Mouse (Mus musculus) liver, embryonic 13.5 days (tissue): Measurements from ENCODE around the gene Spo11. TPM values are rescaled to one million over a fixed set of nuclear protein-coding genes. Genes with fewer than 3 reads are reported as not detected.

Experiments used
- ATAC-seq: fragments of 200-750 bp; cut with Nextera tagmentation; 2 replicates; pipeline ENCODE4 v1.8.0; 2017; ENCODE audit warnings: low read depth, mild to moderate bottlenecking, moderate number of reproducible peaks, moderate library complexity
- DNase-seq: peaks from one replicate; pipeline ENCODE4 v3.0.0; 2022
- H3K27ac ChIP-seq: fragments of 300-500 bp; sonication (generic); 2 replicates; pipeline ENCODE4 v1.5.1; 2015; ENCODE audit warnings: moderate library complexity, mild to moderate bottlenecking, inconsistent platforms
- H3K27me3 ChIP-seq: fragments of 300-500 bp; sonication (generic); 2 replicates; pipeline ENCODE4 v1.6.1; 2015; ENCODE audit warnings: mild to moderate bottlenecking, inconsistent platforms
- H3K36me3 ChIP-seq: fragments of 300-500 bp; sonication (generic); 2 replicates; pipeline ENCODE4 v1.6.1; 2015; ENCODE audit warnings: mild to moderate bottlenecking, inconsistent platforms
- H3K4me1 ChIP-seq: fragments of 300-500 bp; sonication (generic); replicated peaks from 2 replicates; pipeline ENCODE4 v1.6.1; 2015; ENCODE audit warnings: inconsistent platforms
- H3K4me2 ChIP-seq: fragments of 300-500 bp; sonication (generic); 2 replicates; pipeline ENCODE4 v1.6.1; 2015; ENCODE audit warnings: inconsistent platforms, mild to moderate bottlenecking, moderate library complexity
- H3K4me3 ChIP-seq: fragments of 300-500 bp; sonication (generic); replicated peaks from 2 replicates; pipeline ENCODE4 v1.5.1; 2015; ENCODE audit warnings: mild to moderate bottlenecking, inconsistent platforms
- H3K9ac ChIP-seq: fragments of 300-500 bp; sonication (generic); 2 replicates; pipeline ENCODE4 v1.6.1; 2015; ENCODE audit warnings: mild to moderate bottlenecking, inconsistent platforms
- H3K9me3 ChIP-seq: fragments of 300-500 bp; sonication (generic); replicated peaks from 2 replicates; pipeline ENCODE4 v1.6.1; 2016; ENCODE audit warnings: inconsistent platforms
- WGBS: fragments of 180-500 bp; shearing (Covaris S2); methylation state at CpG from one replicate; pipeline ENCODE4 v1.1.7; 2015; ENCODE audit not compliant: insufficient replicate concordance; 5-methylcytosine and 5-hydroxymethylcytosine counted together
- polyA plus RNA-seq: library from polyadenylated mRNA; unstranded; fragments of >200 nt; fragmentation: Nextera tagmentation; extraction: Ambion mirVana; gene quantifications from 2 replicates; pipeline ENCODE4 v1.2.1, GENCODE M21; 2015

Spo11 gene
- polyA plus RNA-seq, 1 experiment from 2014 or later: 0.08 TPM

GRCm38 (mm10) chr2:172960350-172960749, 17.1 kb upstream of the Spo11 start:
- no peak overlapping the region for H3K27ac ChIP-seq
- DNase-seq (no peak), ATAC-seq (no peak)
- no peak overlapping the region for H3K4me3 ChIP-seq
- H3K36me3 ChIP-seq: no peaks in the 10 kb centered on the region
- no peaks in the 10 kb centered on the region; the same call in 1 of the 2 replicates for H3K27me3 ChIP-seq
- 64% methylated on average over 3 of the region's 3 CpGs for WGBS
- H3K4me1 ChIP-seq: no peaks in the 10 kb centered on the region; the same call in 1 of the 2 replicates
- H3K9me3 ChIP-seq: 0 out of 2 replicates have a peak, but pooled peaks cover 4% of the 10 kb centered on the region
- H3K4me2 ChIP-seq: no peak overlapping the region
- no peak overlapping the region for H3K9ac ChIP-seq

GRCm38 (mm10) chr2:172961211-172961610, 16.3 kb upstream of the Spo11 start:
- H3K9me3 ChIP-seq: 0 out of 2 replicates have a peak, but pooled peaks cover 4% of the 10 kb centered on the region
- no peaks in the 10 kb centered on the region; the same call in 1 of the 2 replicates for H3K4me1 ChIP-seq
- WGBS: 63% methylated on average over 6 of the region's 6 CpGs
- no peaks in the 10 kb centered on the region; the same call in 1 of the 2 replicates for H3K27me3 ChIP-seq
- DNase-seq (no peak), ATAC-seq (no peak)
- no peak overlapping the region for H3K4me3 ChIP-seq
- no peak overlapping the region for H3K4me2 ChIP-seq
- no peak overlapping the region for H3K27ac ChIP-seq
- H3K9ac ChIP-seq: no peak overlapping the region
- H3K36me3 ChIP-seq: no peaks in the 10 kb centered on the region

- no peaks in the 10 kb centered on the region for H3K36me3 ChIP-seq
- H3K9ac ChIP-seq: no peak overlapping the region
- no peaks in the 10 kb centered on the region; the same call in 1 of the 2 replicates for H3K4me1 ChIP-seq
- ATAC-seq (no peak), DNase-seq (no peak)
- 0 out of 2 replicates have a peak, but pooled peaks cover 4% of the 10 kb centered on the region for H3K9me3 ChIP-seq
- H3K27me3 ChIP-seq: no peaks in the 10 kb centered on the region
- H3K27ac ChIP-seq: no peak overlapping the region
- no peak overlapping the region for H3K4me3 ChIP-seq
- H3K4me2 ChIP-seq: no peak overlapping the region
- WGBS: 58% methylated on average over 11 of the region's 11 CpGs
These were observed 12.3 kb upstream of the Spo11 start for GRCm38 (mm10) chr2:172965249-172965648.

GRCm38 (mm10) chr2:172966480-172966879, 11.0 kb upstream of the Spo11 start:
- Histone ChIP-seq H3K4me1 (no peaks in the 10 kb centered on the region; the same call in 1 of the 2 replicates), H3K9ac (no peak overlapping the region), H3K4me3 (no peak overlapping the region), H3K9me3 (no peaks in the 10 kb centered on the region), H3K27ac (no peak overlapping the region), H3K36me3 (no peaks in the 10 kb centered on the region), H3K27me3 (no peaks in the 10 kb centered on the region), H3K4me2 (no peak overlapping the region)
- no peak for ATAC-seq
- no peak for DNase-seq
- 52% methylated on average over 5 of the region's 5 CpGs for WGBS

- Histone ChIP-seq H3K9me3 (no peaks in the 10 kb centered on the region), H3K27me3 (no peaks in the 10 kb centered on the region), H3K4me2 (no peak overlapping the region), H3K4me3 (no peak overlapping the region), H3K27ac (no peak overlapping the region), H3K36me3 (no peaks in the 10 kb centered on the region), H3K9ac (no peak overlapping the region), H3K4me1 (peaks cover 11% of the 10 kb centered on the region)
- ATAC-seq (no peak), DNase-seq (no peak)
- 64% methylated on average over 2 of the region's 2 CpGs for WGBS
These were observed 5.6 kb upstream of the Spo11 start for GRCm38 (mm10) chr2:172971865-172972264.

- ATAC-seq (no peak), DNase-seq (no peak)
- Histone ChIP-seq H3K9me3 (no peaks in the 10 kb centered on the region), H3K4me2 (no peak overlapping the region), H3K9ac (no peak overlapping the region), H3K4me3 (no peak overlapping the region), H3K36me3 (no peaks in the 10 kb centered on the region), H3K27ac (no peak overlapping the region), H3K27me3 (no peaks in the 10 kb centered on the region), H3K4me1 (peaks cover 23% of the 10 kb centered on the region)
- WGBS: 26% methylated on average over 7 of the region's 7 CpGs
These were observed 3.5 kb upstream of the Spo11 start for GRCm38 (mm10) chr2:172973806-172974565.

- no peak overlapping the region for H3K27ac ChIP-seq
- H3K4me2 ChIP-seq: no peak overlapping the region
- no peak overlapping the region for H3K4me3 ChIP-seq
- no peak for ATAC-seq
- H3K36me3 ChIP-seq: no peaks in the 10 kb centered on the region
- 52% methylated on average over 7 of the region's 7 CpGs for WGBS
- H3K9me3 ChIP-seq: 0 out of 2 replicates have a peak, but pooled peaks cover under 1% of the 10 kb centered on the region
- H3K27me3 ChIP-seq: no peaks in the 10 kb centered on the region
- H3K4me1 ChIP-seq: peaks cover 23% of the 10 kb centered on the region
- H3K9ac ChIP-seq: no peak overlapping the region
- no peak for DNase-seq
These were observed 2.8 kb upstream of the Spo11 start for GRCm38 (mm10) chr2:172974701-172975100.

GRCm38 (mm10) chr2:172975159-172975558, 2.3 kb upstream of the Spo11 start:
- Histone ChIP-seq H3K9ac (no peak overlapping the region), H3K9me3 (0 out of 2 replicates have a peak, but pooled peaks cover 4% of the 10 kb centered on the region), H3K27me3 (no peaks in the 10 kb centered on the region), H3K4me3 (no peak overlapping the region), H3K36me3 (no peaks in the 10 kb centered on the region), H3K4me2 (no peak overlapping the region), H3K27ac (no peak overlapping the region), H3K4me1 (peaks cover 23% of the 10 kb centered on the region)
- DNase-seq (no peak), ATAC-seq (no peak)
- 73% methylated on average over 6 of the region's 6 CpGs for WGBS

GRCm38 (mm10) chr2:172976661-172977238, 750 bp upstream of the Spo11 start:
- ATAC-seq (no peak), DNase-seq (no peak)
- Histone ChIP-seq H3K27me3 (no peaks in the 10 kb centered on the region), H3K36me3 (no peaks in the 10 kb centered on the region), H3K4me2 (peak overlapping the region; percentile 36), H3K9ac (no peak overlapping the region), H3K4me1 (peaks cover 23% of the 10 kb centered on the region), H3K27ac (no peak overlapping the region), H3K4me3 (0 out of 2 replicates have a peak overlapping the region, but pooled peaks have one; percentile 4), H3K9me3 (0 out of 2 replicates have a peak, but pooled peaks cover 4% of the 10 kb centered on the region)
- 7% methylated on average over 7 of the region's 7 CpGs for WGBS

- DNase-seq (no peak), ATAC-seq (no peak)
- WGBS: 25% methylated on average over 4 of the region's 4 CpGs
- Histone ChIP-seq H3K4me1 (peaks cover 27% of the 10 kb centered on the region), H3K36me3 (no peaks in the 10 kb centered on the region), H3K27me3 (no peaks in the 10 kb centered on the region), H3K4me3 (no peak overlapping the region), H3K9ac (no peak overlapping the region), H3K4me2 (no peak overlapping the region), H3K27ac (no peak overlapping the region), H3K9me3 (0 out of 2 replicates have a peak, but pooled peaks cover 4% of the 10 kb centered on the region)
These were observed 682 bp downstream of the Spo11 start for GRCm38 (mm10) chr2:172978131-172978633.

GRCm38 (mm10) chr2:172979666-172980345, 2.3 kb downstream of the Spo11 start:
- peaks cover 20% of the 10 kb centered on the region for H3K4me1 ChIP-seq
- no peak for DNase-seq
- no peaks in the 10 kb centered on the region for H3K27me3 ChIP-seq
- H3K4me2 ChIP-seq: no peak overlapping the region
- 0 out of 2 replicates have a peak, but pooled peaks cover 4% of the 10 kb centered on the region for H3K9me3 ChIP-seq
- H3K4me3 ChIP-seq: no peak overlapping the region
- H3K27ac ChIP-seq: no peak overlapping the region
- no peaks in the 10 kb centered on the region for H3K36me3 ChIP-seq
- H3K9ac ChIP-seq: no peak overlapping the region
- no peak for ATAC-seq
- WGBS: 86% methylated on average over 43 of the region's 43 CpGs
